Mouse (Mus musculus) layer of hippocampus, postnatal 10 days (tissue): Measurements from ENCODE around the gene Usp29. TPM values are rescaled to one million over a fixed set of nuclear protein-coding genes. Genes with fewer than 3 reads are reported as not detected.
A peak's percentile ranks its signal among the peaks of the same experiment; 100 is the strongest.

ENCODE experiments used
- DNase-seq, 2 experiments: peaks; one replicate each; pipeline ENCODE4 v3.0.0; 2021; ENCODE audit warnings: low spot score in 2 of 2
- long read RNA-seq: library from polyadenylated mRNA; stranded (forward); transcript quantifications from one replicate; pipeline ENCODE4 v2.0.0, GENCODE M21; 2023
- total RNA-seq, 2 experiments: library from RNA; stranded (reverse); gene quantifications; 2 replicates each; pipeline ENCODE4 v1.2.3; 2021

Usp29 gene
- total RNA-seq = 10 to 100 TPM; 47.1 to 47.6 TPM
- long read RNA-seq, partial matches to known transcripts = 1 of 9 reads
- long read RNA-seq, other reads (novel, unspliced or antisense) = 8 of 9 reads

GRCm38 (mm10) chr7:6730241-6730640 is at the start of gene Usp29, which contains the start of gene Peg3:
Gene Usp29 (plus strand): TSS chr7:6730578.
Gene Peg3 (minus strand): TSS chr7:6730431.
- DNase-seq = peak; percentile 83 to 87

DNA sequence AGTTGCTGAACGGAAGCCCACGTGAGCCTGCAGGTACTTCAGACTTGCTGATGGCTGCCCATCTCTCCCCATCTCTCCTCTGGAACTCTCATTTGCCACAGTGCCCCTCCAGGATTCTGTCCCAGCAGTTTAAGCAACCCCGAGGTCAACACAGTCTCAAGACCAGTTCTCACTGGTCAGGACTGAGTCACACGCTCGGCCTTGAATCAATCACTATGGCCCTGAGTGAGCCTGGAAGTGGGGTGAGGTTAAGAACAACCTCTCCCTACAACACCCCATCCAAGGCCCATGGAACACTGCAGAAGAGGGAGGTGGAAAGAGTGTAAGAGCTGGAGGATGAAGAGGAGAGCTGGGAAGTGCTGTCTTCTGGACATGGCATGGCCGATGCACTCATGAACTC is 44.9 kb upstream of the Usp29 start:
- DNase-seq = no peak

DNA sequence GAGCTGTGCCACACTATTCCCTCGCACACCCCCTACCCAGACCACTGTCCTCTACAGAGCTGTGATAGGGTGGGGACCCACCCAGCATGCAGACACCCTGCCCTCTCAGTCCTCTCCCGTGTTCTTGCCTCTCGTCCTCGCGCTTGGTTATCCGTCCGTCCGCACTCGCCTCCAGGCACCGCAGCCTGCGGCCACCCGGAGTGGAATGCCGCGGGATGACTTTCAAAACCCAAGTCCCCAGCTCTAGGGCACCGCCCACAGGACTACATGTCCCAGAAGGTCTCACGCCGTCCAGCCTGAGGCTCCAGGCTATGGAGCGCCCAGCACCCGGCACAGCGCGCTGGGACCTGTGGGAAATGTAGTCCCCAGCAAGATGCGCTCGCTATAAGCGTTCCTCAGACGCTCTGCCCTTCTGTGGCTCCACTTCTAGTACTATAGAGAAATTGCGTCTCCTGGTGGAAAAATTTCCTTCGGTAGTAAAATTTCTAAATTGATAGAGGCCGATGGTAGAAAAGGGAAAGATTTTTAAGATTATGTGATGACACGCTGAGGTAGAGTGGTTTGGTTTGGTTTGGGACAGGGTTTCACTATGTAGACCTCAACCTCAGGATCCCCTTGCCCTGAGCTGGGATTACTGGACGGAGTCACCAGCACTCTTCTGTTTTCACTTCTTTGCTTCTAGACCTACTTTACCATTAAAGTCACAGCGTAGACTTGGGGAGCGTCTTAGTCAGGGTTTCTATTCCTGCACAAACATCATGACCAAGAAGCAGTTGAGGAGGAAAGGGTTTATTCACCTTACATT is 33.9 kb upstream of the Usp29 start, which contains the start of gene Zim1:
Zim1 (minus strand) TSS at position 210 of the 805 bp plus-strand sequence.
- peak; percentile 81 to 87 for DNase-seq

DNA sequence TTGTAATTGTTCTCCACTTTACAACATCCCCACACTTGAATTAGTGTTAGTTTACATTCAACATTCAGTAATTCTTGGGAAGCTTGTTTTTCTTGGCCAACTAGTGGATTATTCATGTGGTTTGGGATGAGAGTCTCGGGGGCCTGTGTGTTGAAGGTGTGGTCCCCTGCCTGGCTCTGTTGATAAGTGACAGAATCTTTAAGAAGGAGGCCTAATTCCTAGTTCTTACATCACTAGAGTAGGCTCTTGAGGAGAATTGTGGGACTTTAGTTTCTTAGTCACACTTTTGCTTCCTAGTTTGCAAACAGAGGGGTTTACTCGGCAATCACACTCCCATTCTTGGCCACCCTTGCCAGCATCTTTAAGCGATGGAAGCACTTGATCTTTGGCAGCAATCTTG is 31.1 kb upstream of the Usp29 start:
- DNase-seq = no peak

DNA sequence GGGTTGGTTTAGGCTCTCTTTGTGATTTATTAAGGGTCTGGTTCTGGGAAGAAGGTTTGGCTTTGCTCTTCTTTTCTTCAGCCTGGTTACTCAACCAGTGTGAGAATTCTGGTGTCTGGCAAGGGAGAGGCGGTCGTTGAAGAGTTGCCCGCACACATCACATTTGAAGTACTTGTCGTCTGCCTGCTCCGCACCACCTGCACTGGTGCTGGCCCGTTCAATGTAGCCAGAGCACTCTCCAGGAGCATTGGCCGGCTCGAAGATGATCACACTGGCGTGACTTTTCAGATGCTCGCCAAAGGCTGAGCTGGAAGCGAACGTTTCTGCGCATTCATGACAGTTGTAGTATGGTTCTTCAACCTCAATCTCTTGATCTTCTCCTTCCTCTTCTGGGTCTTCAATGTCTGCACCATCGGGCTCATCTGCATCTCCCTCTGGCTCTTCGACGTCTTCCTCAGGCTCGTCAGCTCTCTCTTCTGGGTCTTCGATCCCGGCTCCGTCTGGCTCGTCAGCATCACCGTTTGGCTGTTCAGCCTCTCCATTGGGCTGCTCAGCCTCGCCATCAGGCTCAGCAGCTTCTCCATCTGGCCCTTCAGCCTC is 22.9 kb upstream of the Usp29 start:
- no peak for DNase-seq

DNA sequence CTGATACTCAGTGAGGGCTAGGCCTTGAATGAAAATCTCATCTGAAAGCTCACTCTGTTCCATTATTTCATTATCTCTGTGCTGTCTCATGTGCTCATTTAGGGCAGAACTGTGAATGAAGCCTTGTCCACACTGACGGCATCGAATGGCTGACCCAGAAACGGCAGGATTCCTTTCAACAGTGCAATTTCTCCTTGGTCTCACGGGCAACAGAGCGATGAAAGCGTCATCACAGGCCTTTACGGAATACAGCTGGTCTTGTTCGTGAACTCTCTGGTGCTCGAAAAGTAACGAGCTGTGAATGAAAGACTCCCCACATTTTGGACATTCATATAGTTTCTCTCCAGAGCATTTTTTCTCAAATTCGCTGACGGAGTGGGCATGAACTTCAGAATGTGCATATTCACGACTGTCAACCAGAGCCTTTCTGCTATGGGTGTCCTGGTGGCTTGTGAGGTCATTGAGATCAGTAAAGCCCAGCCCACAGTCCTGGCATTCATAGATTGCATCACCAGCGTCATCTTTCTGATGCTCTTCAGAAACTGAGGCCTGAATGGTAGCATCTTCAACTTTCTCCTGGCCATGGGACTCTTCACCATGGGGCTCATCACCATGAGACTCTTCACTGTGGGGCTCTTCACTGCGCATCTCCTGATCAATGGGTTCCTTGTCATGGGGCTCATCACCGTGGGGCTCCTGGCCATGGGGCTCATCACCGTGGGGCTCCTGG is 21.8 kb upstream of the Usp29 start:
- DNase-seq = no peak

DNA sequence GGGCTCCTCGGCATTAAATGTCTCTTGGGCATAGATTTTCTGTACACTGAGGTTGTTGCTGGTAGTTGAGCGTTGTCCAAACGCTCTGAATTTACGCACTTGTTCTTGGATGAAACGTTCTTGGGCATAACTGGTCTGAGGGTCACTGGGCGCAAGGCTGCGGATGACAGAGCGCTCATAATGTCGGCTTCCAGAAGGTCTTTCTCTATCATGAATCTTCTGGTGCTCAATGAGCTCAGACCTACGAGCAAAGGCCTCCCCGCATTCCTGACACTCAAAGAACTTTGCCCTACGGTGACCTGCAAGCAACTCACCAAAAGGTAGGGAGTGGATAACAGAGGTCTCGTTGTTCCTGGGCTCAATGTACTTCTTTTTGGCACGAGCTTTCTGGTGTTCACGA is 21.0 kb upstream of the Usp29 start:
- DNase-seq = no peak

DNA sequence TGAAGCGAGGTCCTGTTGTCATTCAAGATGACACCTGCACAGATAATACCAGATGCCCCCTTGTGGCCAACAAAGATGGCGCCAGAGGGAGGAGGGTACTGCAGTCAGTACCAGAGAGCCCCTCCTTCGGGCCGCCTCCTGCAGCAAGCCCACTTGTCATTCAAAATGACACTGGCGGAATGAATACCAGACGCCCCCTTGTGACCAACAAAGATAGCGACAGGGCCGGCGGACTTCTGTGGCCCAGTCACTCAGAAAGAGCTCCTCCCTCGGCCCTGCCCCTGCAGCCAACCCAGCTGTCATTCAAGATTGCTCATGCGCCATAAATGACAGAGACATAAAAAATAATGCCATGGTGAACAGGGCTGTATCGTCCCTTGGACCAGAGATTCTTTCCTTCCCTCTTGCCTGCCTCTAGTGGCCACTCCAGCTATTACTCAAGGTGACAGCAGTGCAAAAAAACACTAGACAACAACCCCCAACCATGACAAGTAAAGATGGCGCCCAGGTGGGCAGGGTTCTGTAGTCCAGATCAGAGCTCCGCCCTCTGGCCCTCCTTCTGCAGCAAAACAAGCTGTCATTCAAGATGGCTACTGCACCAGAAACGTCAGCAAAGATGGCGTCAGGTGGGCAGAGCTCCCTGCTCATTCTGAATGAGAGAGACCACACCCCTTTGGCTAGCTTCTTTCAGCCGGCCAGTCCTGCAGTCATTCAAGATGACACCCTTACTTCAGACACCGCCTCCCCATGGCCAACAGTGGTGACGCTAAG is 2.8 kb upstream of the Usp29 start:
- DNase-seq = peak; percentile 85 to 86

DNA sequence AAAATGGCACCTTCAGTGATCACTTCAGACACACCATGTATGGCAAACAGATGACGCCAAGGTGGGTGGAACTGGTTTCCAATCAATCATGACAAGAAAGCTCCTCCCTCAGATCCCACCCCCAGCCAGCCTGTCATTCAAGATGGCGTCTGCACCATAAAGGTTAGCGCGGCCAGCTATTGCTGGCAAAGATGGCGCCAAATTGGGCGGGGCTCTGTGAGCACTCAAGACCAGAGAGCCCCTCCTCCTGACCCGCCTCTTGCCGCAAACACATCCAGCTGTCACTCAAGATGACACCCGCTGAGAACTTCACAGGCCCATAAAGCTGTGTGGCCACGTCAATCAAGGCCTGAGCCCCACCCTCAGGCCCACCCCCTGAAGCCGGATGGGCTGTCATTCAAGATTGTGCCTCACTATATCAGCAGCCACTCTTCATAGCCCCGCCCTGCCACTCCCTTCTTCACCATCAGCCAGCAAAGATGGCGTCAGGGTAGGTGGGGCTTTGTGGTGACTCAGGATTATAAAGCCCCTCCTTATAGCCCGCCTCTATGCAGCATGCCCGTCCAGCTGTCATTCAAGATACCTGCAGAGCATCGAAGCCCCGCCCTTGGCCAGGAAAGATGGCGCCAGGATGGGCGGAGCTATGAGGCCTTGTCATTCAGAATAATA is 2.0 kb upstream of the Usp29 start:
- DNase-seq = peak; percentile 83 to 88

DNA sequence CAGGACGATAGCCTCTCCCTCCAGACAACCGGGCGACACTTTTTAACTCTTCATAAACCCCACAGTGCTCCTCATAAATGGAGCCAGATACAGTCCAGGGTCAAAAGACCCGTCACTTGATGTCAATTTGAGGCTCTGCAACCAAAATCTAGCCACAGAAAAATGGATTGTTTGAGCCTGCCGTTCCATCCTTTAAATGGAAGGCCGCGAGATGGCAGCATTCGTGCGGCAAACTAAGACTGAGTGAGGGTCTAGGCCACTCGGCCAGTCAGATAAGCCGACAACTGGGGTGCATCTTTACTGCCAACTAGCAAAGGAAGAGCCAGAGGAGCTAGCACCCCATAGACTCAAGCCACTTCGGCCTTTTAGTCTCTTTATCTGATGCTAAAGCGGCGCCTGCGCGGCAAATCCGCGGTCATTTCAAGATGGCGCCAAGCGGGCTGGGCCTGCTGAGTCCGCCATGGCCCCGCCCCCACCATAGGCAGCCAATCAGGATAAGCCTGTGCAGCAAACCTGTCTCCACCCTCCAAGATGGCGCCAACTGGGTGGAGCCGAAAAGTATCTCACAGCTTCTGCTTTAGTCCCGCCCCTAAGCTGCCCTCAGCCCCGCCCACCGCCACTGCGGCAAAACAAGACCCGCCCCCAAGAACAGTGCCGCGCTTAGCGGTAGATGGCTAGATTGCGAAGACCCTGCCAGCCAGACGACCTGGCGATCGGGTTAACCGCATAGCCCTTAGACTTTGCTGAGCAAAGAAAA is 1.1 kb upstream of the Usp29 start:
- DNase-seq = peak; percentile 90 to 93

- DNase-seq = no peak
Observed at GRCm38 (mm10) chr7:6730801-6731200, 423 bp downstream of the Usp29 start.

GRCm38 (mm10) chr7:6731373-6731772 is 995 bp downstream of the Usp29 start:
- no peak for DNase-seq

DNA sequence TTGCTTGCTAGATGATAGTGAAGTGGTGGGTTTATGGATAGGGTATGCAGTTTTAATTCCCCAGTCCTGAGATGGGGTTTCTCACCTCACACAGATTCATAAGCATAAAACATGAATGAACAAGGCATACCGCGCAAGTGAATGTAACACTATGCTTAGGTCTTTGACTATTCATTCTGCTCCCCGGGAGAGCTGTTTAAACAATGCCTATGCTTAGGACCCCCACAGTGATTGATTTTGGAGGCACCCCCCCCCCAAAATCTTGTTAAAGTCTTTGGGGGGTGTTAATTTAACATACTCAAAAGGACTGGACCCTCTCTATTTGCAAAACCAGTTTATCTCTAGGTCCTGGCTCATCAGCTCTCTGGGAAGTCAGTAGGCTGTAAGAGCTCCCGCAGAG is 1.6 kb downstream of the Usp29 start:
- DNase-seq = no peak

DNA sequence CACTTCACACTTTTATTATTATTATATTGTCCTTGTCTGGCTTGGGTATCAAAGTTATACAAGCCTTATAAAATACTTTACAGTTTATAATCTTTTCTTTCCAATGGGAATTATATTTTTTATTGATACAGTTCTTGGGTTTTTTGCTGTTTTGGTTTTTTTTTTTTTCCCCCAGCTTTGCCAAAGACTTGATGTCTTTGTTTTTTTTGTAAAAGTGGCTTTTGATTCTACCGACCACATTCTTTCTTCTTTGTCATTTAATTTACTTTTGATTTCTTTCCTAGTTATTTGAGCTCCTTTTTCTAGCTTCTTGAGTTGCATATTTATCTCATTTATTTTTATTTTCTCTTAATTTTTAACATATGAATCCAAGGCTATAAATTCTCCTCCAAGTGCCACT is 5.7 kb downstream of the Usp29 start:
- no peak for DNase-seq

- no peak for DNase-seq
Observed at GRCm38 (mm10) chr7:6744281-6744904, 14.0 kb downstream of the Usp29 start.

GRCm38 (mm10) chr7:6749196-6749595 is 18.8 kb downstream of the Usp29 start:
- peak; percentile 18 to 26 for DNase-seq

- no peak for DNase-seq
Observed at GRCm38 (mm10) chr7:6753440-6753839, 23.1 kb downstream of the Usp29 start.

GRCm38 (mm10) chr7:6756777-6757291 is 26.5 kb downstream of the Usp29 start:
- DNase-seq = no peak

- no peak for DNase-seq
Observed at GRCm38 (mm10) chr7:6759698-6760097, 29.3 kb downstream of the Usp29 start.
